Mouse (Mus musculus) hindbrain, embryonic 16.5 days (tissue): Measurements from ENCODE around the gene Msmo1. TPM values are rescaled to one million over a fixed set of nuclear protein-coding genes. Genes with fewer than 3 reads are reported as not detected.

ENCODE experiments used
- ATAC-seq: fragments of 200-750 bp; cut with Nextera tagmentation; 2 replicates; pipeline ENCODE4 v1.8.0; 2017; ENCODE audit warnings: moderate TSS enrichment, moderate library complexity
- H3K27ac ChIP-seq: fragments of 300-500 bp; sonication (generic); 2 replicates; pipeline ENCODE4 v1.5.1; 2014; ENCODE audit warnings: low read depth, mild to moderate bottlenecking, control low read depth, low read length, moderate library complexity
- H3K27me3 ChIP-seq: fragments of 300-500 bp; sonication (generic); replicated peaks from 2 replicates; pipeline ENCODE4 v1.6.1; 2014; ENCODE audit warnings: low read length; ENCODE audit not compliant: control insufficient read depth, insufficient read depth
- H3K36me3 ChIP-seq: fragments of 300-500 bp; sonication (generic); 2 replicates; pipeline ENCODE4 v1.6.1; 2014; ENCODE audit warnings: mild to moderate bottlenecking, low read length, moderate library complexity, mixed read lengths; ENCODE audit not compliant: control insufficient read depth, insufficient read depth
- H3K4me1 ChIP-seq: fragments of 300-500 bp; sonication (generic); 2 replicates; pipeline ENCODE4 v1.6.1; 2014; ENCODE audit warnings: low read depth, low read length; ENCODE audit not compliant: control insufficient read depth, insufficient read depth
- H3K4me2 ChIP-seq: fragments of 300-500 bp; sonication (generic); 2 replicates; pipeline ENCODE4 v1.6.1; 2014; ENCODE audit warnings: mild to moderate bottlenecking, low read length, control low read depth, moderate library complexity
- H3K4me3 ChIP-seq: fragments of 300-500 bp; sonication (generic); 2 replicates; pipeline ENCODE4 v1.5.1; 2014; ENCODE audit warnings: mild to moderate bottlenecking, low read length, control low read depth, moderate library complexity
- H3K9ac ChIP-seq: fragments of 300-500 bp; sonication (generic); 2 replicates; pipeline ENCODE4 v1.6.1; 2014; ENCODE audit warnings: low read depth, mild to moderate bottlenecking, control low read depth, low read length, moderate library complexity
- H3K9me3 ChIP-seq: fragments of 300-500 bp; sonication (generic); 2 replicates; pipeline ENCODE4 v1.6.1; 2014; ENCODE audit warnings: mild to moderate bottlenecking, low read length, moderate library complexity; ENCODE audit not compliant: control insufficient read depth
- WGBS: fragments of 180-500 bp; shearing (Covaris S2); extraction: QIAGEN DNeasy Blood & Tissue Kit; methylation state at CpG from one replicate; pipeline ENCODE4 v1.1.7; 2014; 5-methylcytosine and 5-hydroxymethylcytosine counted together
- polyA plus RNA-seq: library from polyadenylated mRNA; unstranded; fragments of >200 nt; fragmentation: Nextera tagmentation; extraction: Ambion mirVana; gene quantifications from 2 replicates; pipeline ENCODE4 v1.2.1, GENCODE M21; 2015

Gene Msmo1
- polyA plus RNA-seq, 1 experiment from 2014 or later = 179 TPM

DNA sequence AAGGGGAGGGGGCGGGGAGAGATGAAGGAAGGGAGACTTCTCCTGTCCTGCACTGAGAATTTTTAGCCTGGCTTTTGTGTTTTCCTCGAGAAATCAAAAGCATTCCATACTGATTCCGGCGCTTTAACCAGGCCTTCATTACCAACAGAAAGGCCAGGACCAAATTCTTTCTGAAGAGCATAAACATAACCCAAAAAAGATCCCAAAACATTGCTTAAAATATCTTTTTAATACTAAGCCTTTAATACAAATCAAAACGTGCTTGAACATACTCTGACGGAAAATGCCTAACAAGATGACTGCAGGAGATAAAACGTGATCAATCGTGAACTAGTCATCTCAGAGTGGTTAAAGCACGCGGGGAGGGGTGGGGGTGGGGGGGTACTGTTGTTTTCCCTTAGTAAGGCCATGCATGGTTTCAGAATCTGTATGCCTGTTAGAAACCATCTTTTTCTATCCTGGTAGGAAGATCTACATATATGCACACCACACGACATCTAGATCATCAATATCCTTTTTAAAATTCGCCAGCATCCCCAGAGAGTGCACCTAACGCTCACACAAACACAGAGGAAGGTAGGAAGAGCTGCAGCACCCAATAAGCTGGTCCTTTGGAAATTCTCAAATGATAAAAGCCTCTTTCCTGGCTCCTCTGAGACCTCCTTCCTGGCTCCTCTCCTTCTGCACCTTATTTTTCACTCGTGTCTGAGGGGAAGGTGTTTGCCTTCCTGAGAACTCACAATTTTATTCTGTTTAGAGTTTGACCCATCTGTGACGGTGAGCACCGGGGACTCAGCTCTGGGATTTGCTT is 41.8 kb downstream of the Msmo1 start:
- ATAC-seq = peak; percentile 12
- Histone ChIP-seq H3K27ac (peak overlapping the region; percentile 99), H3K9me3 (no peaks in the 10 kb centered on the region), H3K27me3 (no peaks in the 10 kb centered on the region), H3K36me3 (no peaks in the 10 kb centered on the region), H3K4me2 (peak overlapping the region; percentile 75), H3K4me3 (peak overlapping the region; percentile 78), H3K9ac (peak overlapping the region; percentile 98), H3K4me1 (peaks cover 13% of the 10 kb centered on the region)
- WGBS = 9% methylated on average over 16 of the region's 16 CpGs

DNA sequence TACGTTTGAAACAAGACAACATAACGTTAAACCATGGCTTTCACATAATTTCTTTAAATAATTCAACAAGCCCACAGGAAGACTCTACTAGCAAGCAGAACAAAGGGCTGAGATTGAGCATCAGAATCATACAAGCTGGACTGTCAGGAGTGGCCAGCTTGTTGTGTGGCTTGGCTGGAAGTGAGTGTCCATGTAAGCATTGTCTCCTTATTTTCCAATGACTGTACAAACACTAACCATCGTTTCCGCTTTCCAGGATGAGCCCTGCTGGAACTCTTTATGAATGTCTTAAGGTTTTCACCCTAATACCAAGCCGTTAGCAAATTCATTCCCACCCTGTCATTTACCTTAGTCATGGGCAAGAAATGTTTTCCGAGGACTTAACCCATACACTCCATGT is 42.7 kb downstream of the Msmo1 start:
- peak overlapping the region; percentile 75 for H3K4me2 ChIP-seq
- peak overlapping the region; percentile 78 for H3K4me3 ChIP-seq
- H3K27ac ChIP-seq = no peak overlapping the region
- H3K4me1 ChIP-seq = peaks cover 13% of the 10 kb centered on the region
- WGBS = 58% methylated on average over 6 of the region's 6 CpGs
- H3K27me3 ChIP-seq = no peaks in the 10 kb centered on the region
- H3K9me3 ChIP-seq = no peaks in the 10 kb centered on the region
- H3K9ac ChIP-seq = peak overlapping the region; percentile 98; the same call in 1 of the 2 replicates
- ATAC-seq = no peak
- no peaks in the 10 kb centered on the region for H3K36me3 ChIP-seq

DNA sequence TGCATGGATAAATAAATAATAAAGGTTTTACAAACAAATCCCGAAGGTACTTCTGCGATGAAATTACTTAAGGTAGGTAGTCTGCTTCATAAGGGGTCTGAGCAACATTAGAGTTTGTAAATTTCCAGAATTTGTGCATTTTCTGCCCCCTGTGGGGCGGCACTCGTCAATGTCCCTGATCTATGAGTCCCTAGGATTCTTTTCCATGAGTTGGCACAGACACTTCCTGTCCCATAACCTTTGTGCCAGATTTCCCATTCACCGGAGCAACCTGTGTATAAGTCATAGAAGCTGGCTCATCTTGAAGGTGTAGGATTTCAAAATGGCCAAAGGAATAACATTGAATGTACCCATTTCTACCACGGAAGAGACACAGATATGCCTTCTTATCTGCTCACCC is 43.3 kb downstream of the Msmo1 start:
- Histone ChIP-seq H3K4me2 (peak overlapping the region; percentile 75), H3K27ac (no peak overlapping the region), H3K4me1 (peaks cover 13% of the 10 kb centered on the region), H3K27me3 (no peaks in the 10 kb centered on the region), H3K9me3 (no peaks in the 10 kb centered on the region), H3K36me3 (no peaks in the 10 kb centered on the region), H3K4me3 (peak overlapping the region; percentile 78), H3K9ac (no peak overlapping the region)
- WGBS = 71% methylated on average over 6 of the region's 6 CpGs
- ATAC-seq = no peak

DNA sequence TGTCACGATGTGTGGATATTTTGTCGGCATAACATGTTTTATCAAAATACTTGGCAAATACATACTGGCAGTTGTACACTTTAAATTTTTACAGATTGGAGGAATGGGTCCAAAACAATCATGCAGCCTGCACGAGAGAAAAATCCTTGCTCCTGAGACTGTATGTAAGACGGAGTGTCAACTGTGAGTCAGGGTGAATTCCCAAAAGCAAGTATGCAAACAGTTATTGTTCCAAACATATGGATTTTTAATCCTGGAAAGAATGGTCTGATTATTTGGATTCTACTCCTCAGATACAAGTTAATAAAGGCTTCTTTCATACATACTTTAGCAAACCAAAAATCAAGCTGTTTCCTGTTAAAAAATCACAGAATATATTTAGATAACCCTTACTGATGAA is 44.9 kb downstream of the Msmo1 start:
- WGBS = 58% methylated on average over 4 of the region's 4 CpGs
- Histone ChIP-seq H3K4me3 (no peak overlapping the region), H3K36me3 (no peaks in the 10 kb centered on the region), H3K9me3 (no peaks in the 10 kb centered on the region), H3K4me2 (no peak overlapping the region), H3K4me1 (peaks cover 13% of the 10 kb centered on the region), H3K9ac (no peak overlapping the region), H3K27ac (no peak overlapping the region), H3K27me3 (no peaks in the 10 kb centered on the region)
- no peak for ATAC-seq

DNA sequence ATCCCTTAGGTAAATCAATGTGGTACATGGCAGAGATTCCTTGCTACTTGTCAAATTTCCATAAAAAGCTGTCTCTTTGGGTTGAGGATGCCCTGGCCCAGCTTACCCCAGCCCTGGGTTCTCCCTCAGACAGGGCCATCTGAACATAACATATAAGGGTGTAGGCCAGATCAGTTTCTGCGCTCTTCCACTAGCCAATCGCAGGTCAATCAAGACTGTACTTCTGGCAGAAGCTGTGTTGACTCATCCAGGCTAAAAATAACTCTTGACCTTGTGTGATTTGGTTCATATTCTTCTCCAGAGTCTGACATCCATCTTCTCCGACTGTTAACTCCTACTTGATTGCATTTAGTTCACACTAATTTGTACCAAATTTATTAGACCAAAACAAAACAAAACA is 45.4 kb downstream of the Msmo1 start:
- H3K4me1 ChIP-seq = peaks cover 13% of the 10 kb centered on the region
- no peak for ATAC-seq
- H3K27ac ChIP-seq = no peak overlapping the region
- 73% methylated on average over 3 of the region's 3 CpGs for WGBS
- H3K9me3 ChIP-seq = no peaks in the 10 kb centered on the region
- H3K27me3 ChIP-seq = no peaks in the 10 kb centered on the region
- no peak overlapping the region for H3K4me3 ChIP-seq
- H3K36me3 ChIP-seq = no peaks in the 10 kb centered on the region
- H3K4me2 ChIP-seq = no peak overlapping the region
- H3K9ac ChIP-seq = no peak overlapping the region

DNA sequence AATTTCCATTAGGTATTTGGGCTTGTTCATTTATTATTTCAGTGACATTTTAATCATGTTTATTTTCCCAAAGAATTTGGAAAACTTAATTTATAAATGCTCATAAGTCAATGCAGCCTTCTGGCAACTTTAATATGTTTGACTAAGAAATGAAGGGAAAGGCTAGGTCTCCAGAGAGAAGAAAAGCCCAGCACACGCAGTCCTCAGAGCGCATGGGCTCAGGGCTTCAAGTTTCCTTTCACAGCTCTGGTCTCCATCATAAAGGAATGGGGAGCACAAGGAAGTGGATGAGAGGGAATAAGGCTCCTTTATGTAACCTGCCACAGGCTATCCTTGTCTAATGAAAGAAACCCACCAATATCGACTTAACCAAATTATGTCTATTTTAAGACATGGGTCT is 51.1 kb downstream of the Msmo1 start:
- Histone ChIP-seq H3K4me1 (no peaks in the 10 kb centered on the region), H3K4me3 (no peak overlapping the region), H3K27ac (no peak overlapping the region), H3K9me3 (no peaks in the 10 kb centered on the region), H3K27me3 (no peaks in the 10 kb centered on the region), H3K4me2 (no peak overlapping the region), H3K36me3 (no peaks in the 10 kb centered on the region), H3K9ac (no peak overlapping the region)
- WGBS = 75% methylated on average over 3 of the region's 3 CpGs
- no peak for ATAC-seq

DNA sequence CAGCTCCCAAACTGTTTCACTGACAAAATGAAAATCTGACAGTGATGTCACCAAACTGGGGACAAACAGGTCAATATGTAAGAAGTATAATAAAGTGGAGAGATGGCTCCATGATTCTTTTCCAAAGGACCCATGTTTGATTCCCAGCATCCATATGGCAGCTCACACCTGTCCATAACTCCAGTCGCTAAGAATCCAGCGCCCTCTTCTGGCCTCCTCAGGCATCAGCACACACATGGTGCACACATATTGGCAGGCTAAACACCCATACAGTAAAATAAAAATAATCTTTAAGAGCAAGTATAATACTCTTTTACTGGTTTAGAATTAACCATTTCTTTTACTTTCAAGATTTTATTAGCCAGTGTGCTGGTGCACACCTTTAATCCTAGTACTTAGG is 57.2 kb downstream of the Msmo1 start:
- no peak overlapping the region for H3K4me2 ChIP-seq
- 72% methylated on average over 2 of the region's 2 CpGs for WGBS
- no peak overlapping the region for H3K4me3 ChIP-seq
- H3K27me3 ChIP-seq = no peaks in the 10 kb centered on the region
- peaks cover 3% of the 10 kb centered on the region; the same call in 1 of the 2 replicates for H3K4me1 ChIP-seq
- H3K36me3 ChIP-seq = no peaks in the 10 kb centered on the region
- H3K9ac ChIP-seq = no peak overlapping the region
- no peak overlapping the region for H3K27ac ChIP-seq
- no peaks in the 10 kb centered on the region for H3K9me3 ChIP-seq
- no peak for ATAC-seq

DNA sequence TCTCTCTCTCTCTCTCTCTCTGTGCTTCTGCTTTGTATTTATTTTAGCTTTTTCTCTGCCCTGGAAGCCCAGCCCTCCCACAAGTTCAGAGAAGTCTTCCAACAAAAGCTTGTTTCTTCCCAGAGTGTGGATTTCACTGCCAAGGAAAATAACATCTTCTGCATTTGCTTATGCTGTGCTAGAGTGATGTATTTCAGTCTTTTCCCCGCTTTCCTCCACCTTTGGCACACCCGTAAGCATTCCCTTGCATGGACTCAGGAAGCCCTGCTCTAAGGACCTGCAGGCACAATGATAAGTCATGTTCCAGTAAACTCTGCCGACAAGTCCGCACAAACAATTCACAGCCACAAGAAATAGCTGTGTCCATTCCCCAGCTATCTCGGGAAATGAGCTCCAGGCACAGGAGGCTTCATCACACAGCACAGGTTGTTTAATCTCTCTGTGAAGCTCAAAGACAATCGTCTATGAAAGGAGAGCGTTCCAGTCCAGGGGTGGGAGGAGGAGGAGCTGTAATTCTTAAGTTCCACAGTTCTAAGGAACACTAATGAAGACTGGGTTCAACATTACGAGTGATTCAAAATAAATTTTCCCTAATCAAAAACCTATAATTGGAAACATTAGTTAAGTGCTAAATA is 58.5 kb downstream of the Msmo1 start:
- 75% methylated on average over 8 of the region's 8 CpGs for WGBS

DNA sequence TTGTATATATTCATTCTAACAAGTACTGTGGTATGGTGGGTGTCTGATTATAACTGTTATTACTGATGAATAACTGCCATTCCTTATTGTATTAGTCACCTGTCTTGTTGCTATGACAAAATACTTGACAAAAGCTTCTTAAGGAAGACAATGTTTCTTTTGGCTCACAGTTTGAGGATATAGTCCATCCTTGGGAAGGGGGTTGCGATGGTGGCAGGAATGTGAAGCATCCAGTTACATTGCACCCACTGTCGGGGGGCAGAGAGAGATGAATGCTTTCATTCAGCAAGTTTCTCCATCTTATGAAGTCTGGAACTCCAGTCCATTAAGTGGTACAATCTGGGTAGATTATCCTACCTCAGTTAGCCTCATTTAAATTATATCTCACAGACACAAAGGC is 60.7 kb downstream of the Msmo1 start:
- Histone ChIP-seq H3K27me3 (no peaks in the 10 kb centered on the region), H3K36me3 (no peaks in the 10 kb centered on the region), H3K4me3 (no peak overlapping the region), H3K9me3 (no peaks in the 10 kb centered on the region), H3K4me2 (no peak overlapping the region), H3K4me1 (peaks cover 3% of the 10 kb centered on the region; the same call in 1 of the 2 replicates), H3K27ac (no peak overlapping the region), H3K9ac (no peak overlapping the region)
- ATAC-seq = no peak
- 56% methylated on average over 2 of the region's 2 CpGs for WGBS

More for the DNA sequence above, 58.5 kb downstream of the Msmo1 start:
- Histone ChIP-seq H3K4me3 (no peak overlapping the region), H3K4me1 (peaks cover 3% of the 10 kb centered on the region; the same call in 1 of the 2 replicates), H3K36me3 (no peaks in the 10 kb centered on the region), H3K27ac (no peak overlapping the region), H3K27me3 (no peaks in the 10 kb centered on the region), H3K4me2 (no peak overlapping the region), H3K9ac (no peak overlapping the region), H3K9me3 (no peaks in the 10 kb centered on the region)
- 0 out of 2 replicates have a peak, but pooled peaks have one; percentile 20 for ATAC-seq
